Mouse (Mus musculus): ENCODE results near the gene Pcyox1. TPM values are rescaled to one million over a fixed set of nuclear protein-coding genes. Genes with fewer than 3 reads are reported as not detected.

The Pcyox1 gene
- 23.5 and 31.5 TPM in 2 replicates for polyA plus RNA-seq (2012; rRNA removed)

DNA sequence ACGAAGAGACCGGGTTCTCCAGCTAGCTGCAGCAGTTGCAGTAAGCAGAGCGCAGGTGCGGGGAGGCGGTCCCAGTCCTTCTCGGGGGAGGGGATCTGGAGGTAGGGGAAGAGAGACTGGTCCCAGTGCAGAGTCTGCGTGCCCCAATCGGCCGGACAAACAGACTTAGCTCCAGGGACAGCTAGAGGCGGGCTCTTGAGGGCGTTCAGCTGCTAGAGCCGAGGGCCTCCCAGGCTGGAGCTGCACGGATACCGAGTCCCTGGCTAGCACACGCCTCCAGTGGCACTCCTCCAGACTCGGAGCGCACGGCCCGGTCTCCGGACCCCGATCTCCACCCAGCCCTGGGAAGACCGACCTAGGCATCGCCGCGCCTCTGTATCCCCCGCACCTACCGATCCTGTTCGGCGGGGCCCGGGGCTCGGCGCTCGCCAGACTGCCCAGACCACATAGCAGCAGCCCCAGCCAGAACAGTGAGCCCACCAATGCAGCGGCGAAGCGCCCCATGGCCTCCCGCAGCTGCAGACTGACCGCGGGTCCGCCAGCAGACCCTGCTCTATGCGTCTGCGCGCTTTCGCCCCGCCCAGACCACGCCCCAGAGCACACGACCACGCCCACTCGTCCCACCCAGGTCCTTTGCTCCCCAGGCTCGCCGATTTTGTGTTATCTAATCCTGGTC lies at the start of gene Pcyox1:
Gene Pcyox1 (minus strand): TSS at position 574 of the 676 bp plus-strand sequence.

GRCm38 (mm10) chr6:86438272-86439118 lies 41.5 kb upstream of the Pcyox1 start, which contains the start of gene C87436:
C87436 (plus strand) TSS chr6:86438374.

DNA sequence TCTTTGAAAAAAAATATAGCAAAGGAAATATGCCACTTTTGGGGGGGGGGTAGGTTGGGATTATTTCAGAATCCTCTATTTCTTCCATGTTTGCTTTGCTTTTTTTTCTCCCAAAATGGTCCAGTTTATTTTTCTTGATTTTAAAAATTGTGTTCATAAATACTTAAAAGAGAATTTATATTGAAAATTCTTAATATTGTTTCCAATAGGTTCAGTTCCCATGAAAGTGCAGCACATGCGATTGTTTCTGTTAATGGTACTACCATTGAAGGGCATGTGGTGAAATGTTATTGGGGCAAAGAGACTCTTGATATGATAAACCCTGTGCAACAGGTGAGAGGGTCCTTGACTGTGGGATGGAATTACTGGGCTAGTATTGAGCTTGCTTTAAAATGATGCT lies 29.4 kb upstream of the Pcyox1 start, which contains the start of gene Gm44790:
Gene Gm44790 (plus strand): TSS at position 301 of the 400 bp plus-strand sequence.

GRCm38 (mm10) chr6:86404100-86404861 lies 7.3 kb upstream of the Pcyox1 start, which contains the start of gene Tia1:
Tia1 (plus strand) TSS chr6:86404219.

DNA sequence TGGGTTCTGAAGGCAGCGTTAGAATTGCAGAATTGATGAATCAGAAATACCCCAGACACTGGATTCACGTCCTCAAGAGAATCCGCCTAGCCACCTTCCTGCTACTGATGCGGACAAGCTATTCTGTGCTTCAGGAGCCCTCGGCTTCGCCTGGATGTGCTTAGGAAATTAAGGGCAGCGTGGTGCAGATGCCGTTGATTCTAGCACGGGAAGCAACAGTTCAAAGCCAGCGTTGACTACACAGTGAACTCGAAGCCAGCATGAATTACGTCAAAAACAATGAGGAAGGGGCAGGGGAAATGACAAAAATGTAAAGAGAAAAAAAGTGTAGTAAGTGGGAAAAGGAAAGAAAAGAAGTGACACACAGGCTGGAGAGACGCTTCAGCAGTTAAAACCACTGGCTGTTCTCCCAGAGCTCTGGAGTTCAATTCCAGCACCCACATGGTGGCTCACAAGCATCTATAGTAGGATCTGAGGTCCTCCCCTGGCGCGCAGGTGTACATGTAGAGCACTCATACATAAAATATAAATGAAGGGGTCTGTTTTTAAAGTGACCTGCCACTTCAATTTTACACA lies 26.1 kb downstream of the Pcyox1 start, which contains the start of gene Snrpg:
Gene Snrpg (plus strand): TSS at position 541 of the 576 bp plus-strand sequence.

DNA sequence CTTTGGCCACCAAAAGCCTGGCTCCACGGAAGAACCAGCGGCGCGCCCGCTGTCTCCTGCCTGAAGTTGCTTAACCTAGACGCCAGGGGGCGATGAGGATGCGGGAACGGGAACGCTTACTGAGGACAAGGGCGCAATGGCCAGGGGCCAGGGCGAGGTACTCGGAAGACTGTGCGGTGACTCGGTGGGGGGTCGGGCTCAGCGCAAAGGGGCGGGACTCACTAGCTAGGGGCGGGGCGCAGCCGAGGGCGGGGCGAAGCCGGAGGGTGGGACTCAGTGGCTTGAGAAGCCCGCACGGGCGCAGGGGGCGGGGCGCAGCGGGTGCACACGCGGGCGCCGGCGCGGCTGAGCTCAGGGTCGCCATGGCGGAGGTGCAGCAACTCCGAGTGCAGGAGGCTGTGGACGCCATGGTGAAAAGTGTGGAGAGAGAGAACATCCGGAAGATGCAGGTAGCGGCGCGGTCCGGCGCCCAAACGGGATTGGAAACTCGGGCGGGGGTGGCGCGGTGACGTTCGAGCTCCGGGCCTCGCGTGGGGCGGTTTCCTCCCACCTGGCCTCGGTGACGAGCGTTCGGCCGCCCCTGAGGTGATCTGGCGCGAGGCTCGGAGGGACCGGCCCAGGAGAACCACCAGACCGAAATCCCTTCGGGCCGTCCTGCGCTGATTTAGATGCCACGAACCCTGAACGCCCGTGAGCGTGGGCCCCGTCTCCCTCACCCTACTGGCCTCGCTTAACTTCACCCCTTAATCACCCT lies 31.4 kb downstream of the Pcyox1 start, which contains the start of gene Fam136a:
Gene Fam136a (plus strand): TSS at position 276 of the 754 bp plus-strand sequence.

Other genes with a start within 250 kb of the Pcyox1 start
- gene Tgfa, start 201.9 kb downstream of the Pcyox1 start, polyA plus RNA-seq (2012; rRNA removed), result 16.9 and 22.8 TPM in 2 replicates
- gene Fam136a, start 31.5 kb downstream of the Pcyox1 start, polyA plus RNA-seq (2012; rRNA removed), result 21.8 and 29.5 TPM in 2 replicates
- gene Snrpg, start 25.9 kb downstream of the Pcyox1 start, polyA plus RNA-seq (2012; rRNA removed), result 22.0 and 39.0 TPM in 2 replicates
- 10.0 and 12.4 TPM in 2 replicates for gene Tia1, start 7.1 kb upstream of the Pcyox1 start, polyA plus RNA-seq (2012; rRNA removed)
- 12.0 and 12.8 TPM in 2 replicates for gene Gm44790, start 29.5 kb upstream of the Pcyox1 start, polyA plus RNA-seq (2012; rRNA removed)
- gene C87436, start 41.2 kb upstream of the Pcyox1 start, polyA plus RNA-seq (2012; rRNA removed), result 7.2 and 7.8 TPM in 2 replicates
- gene Pcbp1, start 129.2 kb upstream of the Pcyox1 start, polyA plus RNA-seq (2012; rRNA removed), result 244 and 278 TPM in 2 replicates
- gene Asprv1, start 231.0 kb upstream of the Pcyox1 start, polyA plus RNA-seq (2012; rRNA removed), result 0.31 and 0.43 TPM in 2 replicates

Data from colon, adult 2 months (tissue).